Mouse (Mus musculus) CH12.LX (cell line): ENCODE data around the gene St6galnac4. TPM values are rescaled to one million over a fixed set of nuclear protein-coding genes. Genes with fewer than 3 reads are reported as not detected.

Experiments used
- DNase-seq: peaks from one replicate; pipeline ENCODE4 v3.0.0-alpha.2; 2013; ENCODE audit errors: extremely low read depth
- H3K27ac ChIP-seq: 2 replicates; pipeline ENCODE4 v1.5.1; 2012; ENCODE audit warnings: low read depth, mild to moderate bottlenecking, control low read depth, moderate library complexity; ENCODE audit not compliant: insufficient read depth
- H3K27me3 ChIP-seq: replicated peaks from 2 replicates; pipeline ENCODE3; 2012; ENCODE audit warnings: inconsistent platforms
- H3K36me3 ChIP-seq, 2 experiments: replicated peaks in 1 of 2; 2 replicates each; pipeline versions ENCODE3 to v1.6.1; 2012; ENCODE audit warnings: inconsistent platforms in 1 of 2, low read length in 1 of 2, mild to moderate bottlenecking in 1 of 2, mixed read lengths in 1 of 2, moderate library complexity in 1 of 2; ENCODE audit not compliant: control insufficient read depth in 1 of 2, insufficient read depth in 1 of 2
- H3K4me1 ChIP-seq, 2 experiments: 2 replicates each; pipeline ENCODE4 v1.6.1; 2012; ENCODE audit warnings: inconsistent platforms in 1 of 2, moderate library complexity in 1 of 2; ENCODE audit not compliant: insufficient read depth in 2 of 2, control insufficient read depth in 1 of 2
- H3K4me2 ChIP-seq: 2 replicates; pipeline ENCODE4 v1.6.1; 2012; ENCODE audit warnings: low read depth, mild to moderate bottlenecking, control low read depth; ENCODE audit not compliant: poor library complexity, insufficient read depth, severe bottlenecking
- H3K4me3 ChIP-seq, 3 experiments: fragments of 150-350 bp in 1 of 3; sonication (generic) in 1 of 3; replicated peaks in 1 of 3; 2 replicates each; pipeline versions ENCODE3 to v1.5.1; 2011 to 2012; ENCODE audit warnings: low read depth in 2 of 3, low read length in 2 of 3, mild to moderate bottlenecking in 2 of 3, moderate library complexity in 2 of 3, control low read depth in 1 of 3, improper control_type of control experiment in 1 of 3, inconsistent platforms in 1 of 3, mixed read lengths in 1 of 3; ENCODE audit not compliant: poor library complexity in 1 of 3
- H3K79me2 ChIP-seq: replicated peaks from 2 replicates; pipeline ENCODE4 v1.6.1; 2012; ENCODE audit warnings: mild to moderate bottlenecking, moderate library complexity; ENCODE audit not compliant: control insufficient read depth, poor library complexity, insufficient read depth, severe bottlenecking; ENCODE audit errors: extremely low read depth
- H3K9ac ChIP-seq: 2 replicates; pipeline ENCODE4 v1.6.1; 2012; ENCODE audit warnings: low read depth, mild to moderate bottlenecking, control low read depth, moderate library complexity; ENCODE audit not compliant: insufficient read depth
- H3K9me3 ChIP-seq: replicated peaks from 2 replicates; pipeline ENCODE3; 2012; ENCODE audit warnings: low read length, inconsistent platforms, mixed read lengths
- BHLHE40 ChIP-seq: IDR thresholded peaks from 2 replicates; pipeline ENCODE4 v1.6.1; 2011; ENCODE audit warnings: mild to moderate bottlenecking, low read depth, low read length, improper control_type of control experiment
- CHD1 ChIP-seq: IDR thresholded peaks from 2 replicates; pipeline ENCODE4 v1.6.1; 2012; ENCODE audit warnings: low read depth, low read length, improper control_type of control experiment, inconsistent platforms
- CTCF ChIP-seq, 2 experiments: IDR thresholded peaks in 1 of 2; conservative IDR thresholded peaks in 1 of 2; 2 replicates each; pipeline ENCODE4 v1.5.1; 2011 to 2012; ENCODE audit warnings: low read depth in 2 of 2, low read length in 2 of 2, improper control_type of control experiment in 1 of 2, inconsistent platforms in 1 of 2, mild to moderate bottlenecking in 1 of 2, moderate library complexity in 1 of 2
- E2F4 ChIP-seq: IDR thresholded peaks from 2 replicates; pipeline ENCODE4 v1.6.1; 2011; ENCODE audit warnings: low read depth, low read length, improper control_type of control experiment; ENCODE audit not compliant: insufficient replicate concordance
- ELF1 ChIP-seq: IDR thresholded peaks from 2 replicates; pipeline ENCODE4 v1.6.1; 2014; ENCODE audit warnings: low read depth, mild to moderate bottlenecking, inconsistent platforms, low read length, improper control_type of control experiment
- EP300 ChIP-seq: IDR thresholded peaks from 2 replicates; pipeline ENCODE4 v1.6.1; 2011; ENCODE audit warnings: low read length, improper control_type of control experiment
- JUND ChIP-seq: conservative IDR thresholded peaks from 2 replicates; pipeline ENCODE4 v1.6.1; 2011; ENCODE audit warnings: low read depth, low read length, improper control_type of control experiment
- MAZ ChIP-seq: IDR thresholded peaks from 2 replicates; pipeline ENCODE4 v1.6.1; 2012; ENCODE audit warnings: low read depth, mild to moderate bottlenecking, inconsistent platforms, low read length, improper control_type of control experiment, moderate library complexity
- MEF2A ChIP-seq: IDR thresholded peaks from 2 replicates; pipeline ENCODE4 v1.6.1; 2014; ENCODE audit warnings: low read depth, mild to moderate bottlenecking, inconsistent platforms, low read length, improper control_type of control experiment, borderline replicate concordance
- MXI1 ChIP-seq: IDR thresholded peaks from 2 replicates; pipeline ENCODE4 v1.6.1; 2011; ENCODE audit warnings: mild to moderate bottlenecking, low read depth, low read length, improper control_type of control experiment
- NELFE ChIP-seq: IDR thresholded peaks from 2 replicates; pipeline ENCODE4 v1.6.1; 2011; ENCODE audit warnings: low read depth, low read length, improper control_type of control experiment
- NRF1 ChIP-seq: IDR thresholded peaks from 2 replicates; pipeline ENCODE4 v1.6.1; 2014; ENCODE audit warnings: low read depth, mild to moderate bottlenecking, inconsistent platforms, low read length, improper control_type of control experiment, moderate library complexity
- PAX5 ChIP-seq: IDR thresholded peaks from 2 replicates; pipeline ENCODE4 v1.6.1; 2012; ENCODE audit warnings: low read length, inconsistent platforms, mixed read lengths
- POLR2A ChIP-seq: IDR thresholded peaks from 2 replicates; pipeline ENCODE4 v1.6.1; 2011; ENCODE audit warnings: low read depth, mild to moderate bottlenecking, improper control_type of control experiment, low read length
- RAD21 ChIP-seq: IDR thresholded peaks from 2 replicates; pipeline ENCODE4 v1.6.1; 2011; ENCODE audit warnings: low read depth, mild to moderate bottlenecking, low read length, improper control_type of control experiment, moderate library complexity
- SIN3A ChIP-seq: IDR thresholded peaks from 2 replicates; pipeline ENCODE4 v1.6.1; 2012; ENCODE audit warnings: low read length, improper control_type of control experiment, inconsistent platforms
- TCF12 ChIP-seq: IDR thresholded peaks from 2 replicates; pipeline ENCODE4 v1.6.1; 2014; ENCODE audit warnings: low read depth, mild to moderate bottlenecking, inconsistent platforms, low read length, improper control_type of control experiment
- UBTF ChIP-seq: IDR thresholded peaks from 2 replicates; pipeline ENCODE4 v1.6.1; 2012; ENCODE audit warnings: low read depth, mild to moderate bottlenecking, inconsistent platforms, low read length, improper control_type of control experiment, moderate library complexity
- ZC3H11A ChIP-seq: IDR thresholded peaks from 2 replicates; pipeline ENCODE4 v1.6.1; 2012; ENCODE audit warnings: low read depth, mild to moderate bottlenecking, inconsistent platforms, low read length, improper control_type of control experiment
- ZMIZ1 ChIP-seq: IDR thresholded peaks from 2 replicates; pipeline ENCODE4 v1.6.1; 2012; ENCODE audit warnings: low read depth, mild to moderate bottlenecking, inconsistent platforms, low read length, improper control_type of control experiment
- ZNF384 ChIP-seq: IDR thresholded peaks from 2 replicates; pipeline ENCODE4 v1.6.1; 2012; ENCODE audit warnings: low read depth, low read length, improper control_type of control experiment, inconsistent platforms
- dilution Hi-C: fragments of 300-500 bp; cut with MboI; formaldehyde crosslinking; loops from 2 replicates; pipeline ENCODE4 v1.14.3; 2020; ENCODE audit warnings: low sequenced_read_pairs; ENCODE audit not compliant: extremely low pct_unique_long_range_greater_than_20kb, extremely low pct_ligation_motif_present
- in situ Hi-C: fragments of 300-500 bp; cut with MboI; formaldehyde crosslinking; loops from 3 replicates; pipeline ENCODE4 v1.14.3; 2019; ENCODE audit warnings: low sequenced_read_pairs, low pct_ligation_motif_present, low pct_unique_long_range_greater_than_20kb, mixed read lengths
- polyA plus RNA-seq: library from polyadenylated mRNA; unstranded; fragments of >175 nt; gene quantifications from 2 replicates; pipeline ENCODE4 v1.2.1, GENCODE M21; 2012; ENCODE audit warnings: low read depth; ENCODE audit not compliant: insufficient read length
- total RNA-seq, 2 experiments: library from RNA; depleted of rRNA; stranded (reverse); fragments of 300-350 nt in 1 of 2; fragments of >200 nt in 1 of 2; gene quantifications; 2 replicates each; pipeline ENCODE4 v1.2.3; 2012 to 2014

The St6galnac4 gene
- 51.9 and 57.4 TPM in 2 replicates for total RNA-seq (2012; rRNA removed)
- 45.9 and 58.3 TPM in 2 replicates for total RNA-seq (2014; rRNA removed)
- 81.7 and 87.0 TPM in 2 replicates for polyA plus RNA-seq

GRCm38 (mm10) chr2:32586871-32587351 is at the start of gene St6galnac4:
Gene St6galnac4 (plus strand): TSS chr2:32587095.
- peak within 1 kb of the TSS; percentile 72 to 97 (median 82) for H3K4me3 ChIP-seq
- peaks cover 20 to 35% of the 10 kb centered on the region in 2 experiments for H3K4me1 ChIP-seq
- in situ Hi-C loops (loop anchor here (5.0 kb wide), 1 partner anchor 95 kb away; no protein-coding TSS in a partner anchor), dilution Hi-C loops (no loop called here)
- H3K9ac ChIP-seq: peak within 1 kb of the TSS; percentile 81
- H3K36me3 ChIP-seq: peaks cover 13 to 27% of the 10 kb centered on the region in 2 experiments
- H3K27ac ChIP-seq: peak within 1 kb of the TSS; percentile 67
- H3K79me2 ChIP-seq: peaks cover 34% of the 10 kb centered on the region
- DNase-seq: peak; percentile 93
- no peaks in the 10 kb centered on the region for H3K27me3 ChIP-seq
- TF ChIP-seq RAD21: no peak
- no peak for TF ChIP-seq ZC3H11A
- TF ChIP-seq SIN3A: no peak; the same call in 1 of the 2 replicates
- peak; percentile 59 for TF ChIP-seq ELF1
- peak; percentile 64; the same call in 1 of the 2 replicates for TF ChIP-seq MAZ
- no peak for TF ChIP-seq JUND
- peak; percentile 48; the same call in 1 of the 2 replicates for TF ChIP-seq MXI1
- TF ChIP-seq BHLHE40: no peak
- no peak for TF ChIP-seq ZNF384
- peak; percentile 90 for TF ChIP-seq UBTF
- peak; percentile 79 for TF ChIP-seq POLR2A
- 0 out of 2 replicates have a peak, but pooled peaks have one; percentile 10 for TF ChIP-seq CHD1
- TF ChIP-seq CTCF (conservative IDR thresholded peaks at IDR 0.05 in 1 of 2, IDR thresholded peaks at IDR 0.05 in 1 of 2; ENCODE audit: low read depth in 2 of 2, low read length in 2 of 2): peak in 1 of 2 experiments; percentile 59; a peak in 2 of 4 replicates
- TF ChIP-seq MEF2A: no peak; the same call in 1 of the 2 replicates
- TF ChIP-seq TCF12: peak; percentile 55; the same call in 1 of the 2 replicates
- peak; percentile 70 for TF ChIP-seq NELFE
- peak; percentile 35; the same call in 1 of the 2 replicates for TF ChIP-seq ZMIZ1
- TF ChIP-seq NRF1: peak; percentile 78
- TF ChIP-seq PAX5: no peak
- TF ChIP-seq E2F4: no peak
- TF ChIP-seq EP300: no peak
- peak within 1 kb of the TSS; percentile 86 for H3K4me2 ChIP-seq
- no peaks in the 10 kb centered on the region for H3K9me3 ChIP-seq
